30 mouse cellular contexts compared by ENCODE assay signal in the genomic region with DNA sequence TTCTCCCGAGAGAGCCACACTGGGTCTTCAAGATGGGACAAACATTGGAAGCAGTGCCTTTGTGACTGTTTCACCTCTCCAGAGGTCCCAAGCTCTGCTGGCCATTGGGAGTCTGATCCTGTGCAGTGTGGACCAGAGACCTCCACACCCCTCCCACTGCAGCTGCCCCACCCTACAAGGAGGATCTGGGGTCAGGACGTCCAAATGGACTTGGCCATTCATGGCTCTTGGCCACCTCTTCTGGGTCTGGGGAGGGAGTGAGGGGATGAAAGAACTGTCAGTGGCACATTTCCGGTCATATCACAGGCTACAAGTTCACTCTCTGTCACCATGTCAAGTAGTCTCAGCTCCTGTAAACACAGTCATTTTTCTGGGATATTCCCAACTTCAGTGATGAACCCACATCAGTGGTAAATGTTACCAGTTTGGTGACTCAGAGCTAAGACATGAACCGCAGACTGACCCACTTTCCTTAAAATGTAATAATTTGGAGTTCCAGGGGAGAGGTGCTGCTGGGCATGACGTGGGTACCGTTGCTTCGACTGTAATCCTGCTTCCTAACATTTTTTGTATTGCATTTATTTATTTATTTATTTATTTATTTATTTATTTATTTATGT. TPM values are rescaled to one million over a fixed set of nuclear protein-coding genes. Genes with fewer than 3 reads are reported as not detected.
DNase-seq lines count a peak whose midpoint lies in the region; ATAC-seq and TF ChIP-seq lines count a peak whose summit lies in the region.
"Had no signal": no experiment of that assay in that cellular context is flagged by ENCODE, and none has a peak within 500 bp of the region (broad histone marks: within the 10 kb centered on the region; RNA-seq: fewer than 3 reads in every experiment).

No protein-coding gene starts in this region.

- H3K27me3 ChIP-seq in lung, postnatal 0 days (replicated peaks; ENCODE audit: insufficient read depth, low read length) = peaks cover 4% of the 10 kb centered on the region; the same call in 1 of the 2 replicates
- H3K27me3 ChIP-seq: limb, embryonic 15.5 days; lung, embryonic 15.5 days had no signal

- peak overlapping the region; percentile 34 for H3K4me3 ChIP-seq in gastrocnemius, adult 2 months
- no peak overlapping the region for H3K4me3 ChIP-seq in lung, postnatal 0 days (ENCODE audit: low read depth, low read length)
- H3K4me3 ChIP-seq in layer of hippocampus, adult 2 months = no peak overlapping the region
- H3K4me3 ChIP-seq: erythroblast, embryonic 14.5 days; forebrain, embryonic 12.5 days; heart, embryonic 13.5 days; intestine, embryonic 15.5 days; limb, embryonic 15.5 days; lung, embryonic 15.5 days; neural tube, embryonic 12.5 days had no signal

- WGBS in lung, postnatal 0 days = 81% methylated on average over 7 of the region's 7 CpGs

- H3K36me3 ChIP-seq in lung, postnatal 0 days (ENCODE audit: insufficient read depth, low read length) = no peaks in the 10 kb centered on the region
- H3K36me3 ChIP-seq: forebrain, embryonic 12.5 days; intestine, embryonic 15.5 days; lung, embryonic 15.5 days; neural tube, embryonic 12.5 days had no signal

- intact Hi-C loops in gastrocnemius, adult 2 months (cut with DNase I) = no loop called here

- no peaks in the 10 kb centered on the region for H3K9me3 ChIP-seq in lung, postnatal 0 days (ENCODE audit: low read length)
- H3K9me3 ChIP-seq: forebrain, embryonic 12.5 days; heart, embryonic 13.5 days; intestine, embryonic 15.5 days; limb, embryonic 15.5 days; lung, embryonic 15.5 days; neural tube, embryonic 12.5 days had no signal

- ATAC-seq in lung, postnatal 0 days = peak; percentile 4; the same call in 1 of the 2 replicates
- ATAC-seq: forebrain, postnatal 0 days; hindbrain, postnatal 0 days; intestine, embryonic 15.5 days; midbrain, embryonic 16.5 days had no signal

- peaks cover 4% of the 10 kb centered on the region; the same call in 1 of the 2 replicates for H3K4me1 ChIP-seq in lung, postnatal 0 days (ENCODE audit: insufficient read depth, low read depth, low read length)

- no peak overlapping the region for H3K4me2 ChIP-seq in lung, postnatal 0 days (replicated peaks; ENCODE audit: low read depth, low read length)
- H3K4me2 ChIP-seq: forebrain, embryonic 12.5 days; heart, embryonic 13.5 days; intestine, embryonic 15.5 days; lung, embryonic 15.5 days; midbrain, embryonic 11.5 days; neural tube, embryonic 12.5 days had no signal

- no peak for TF ChIP-seq EP300 in lung, postnatal 0 days (IDR thresholded peaks at IDR 0.05)

- TF ChIP-seq CTCF in gastrocnemius, adult 2 months (IDR thresholded peaks at IDR 0.05) = no peak
- no peak for TF ChIP-seq CTCF in lung, postnatal 0 days (IDR thresholded peaks at IDR 0.05)
- TF ChIP-seq CTCF in layer of hippocampus, adult 2 months (conservative IDR thresholded peaks at IDR 0.05) = no peak

- no peak for DNase-seq in gastrocnemius, adult 2 months
- DNase-seq in gastrocnemius, postnatal 10 days = no peak
- DNase-seq in lung, postnatal 0 days (ENCODE audit: low spot score) = peak; percentile 42
- DNase-seq in lung, postnatal 25 days (ENCODE audit: low spot score) = no peak
- peak; percentile 84 for DNase-seq in 3T3-L1 (ENCODE audit: low read depth, low spot score)
- DNase-seq in fibroblast of lung, adult 2 months (ENCODE audit: low read depth) = peak; percentile 70
- DNase-seq in layer of hippocampus, adult 2 months (ENCODE audit: low spot score in 2 of 2) = no peak
- DNase-seq: adrenal gland, postnatal 25 days; B cell, adult 2 months; cerebellum, adult 2 months; cerebellum, postnatal 14 days; forebrain, postnatal 0 days; gastrocnemius, postnatal 25 days; kidney, adult 2 months; kidney, postnatal 36 days; right cerebral cortex, adult 18-20 months; spleen, adult 18-20 months; thymus, adult 2 months; thymus, postnatal 4 days had no signal

- peak overlapping the region; percentile 49 for H3K27ac ChIP-seq in gastrocnemius, adult 2 months
- H3K27ac ChIP-seq in lung, postnatal 0 days (ENCODE audit: low read length) = no peak overlapping the region
- no peak overlapping the region for H3K27ac ChIP-seq in layer of hippocampus, adult 2 months
- H3K27ac ChIP-seq: forebrain, embryonic 12.5 days; heart, embryonic 13.5 days; hindbrain, postnatal 0 days; intestine, embryonic 15.5 days; limb, embryonic 15.5 days; liver, embryonic 14.5 days; lung, embryonic 15.5 days; neural tube, embryonic 12.5 days had no signal

- no peak overlapping the region for H3K9ac ChIP-seq in lung, postnatal 0 days (replicated peaks; ENCODE audit: low read depth)
- H3K9ac ChIP-seq: forebrain, embryonic 12.5 days; forebrain, postnatal 0 days; heart, embryonic 13.5 days; intestine, embryonic 15.5 days; limb, embryonic 15.5 days; liver, embryonic 14.5 days; lung, embryonic 15.5 days; neural tube, embryonic 12.5 days had no signal

RNA-seq across cellular contexts. Expression of a gene that starts 5.8 kb away (rescaled TPM):
- total RNA-seq in gastrocnemius, adult 2 months (2021) = 10 to 100 TPM; 15.9 to 20.9 TPM
- 100 to 1,000 TPM; 204 to 280 TPM for total RNA-seq in gastrocnemius, postnatal 10 days (2021)
- 47.7 and 50.7 TPM in 2 replicates for polyA plus RNA-seq in lung, postnatal 0 days (2015; fragmentation: Nextera tagmentation; extraction: Ambion mirVana)
- 1 to 10 TPM; 3.6 to 4.1 TPM for total RNA-seq in layer of hippocampus, adult 2 months (2021)

Comparison
In these comparisons a context has a peak if more than half of its experiments do, and no peak if none do; other contexts are left out.
1. DNase-seq: peak in lung, postnatal 0 days (single experiment), 3T3-L1 (single experiment) and fibroblast of lung, adult 2 months (single experiment); none in gastrocnemius, adult 2 months (single experiment), gastrocnemius, postnatal 10 days (single experiment), lung, postnatal 25 days (single experiment) and layer of hippocampus, adult 2 months (0 of 2).
2. RNA of a gene that starts 5.8 kb away (total RNA-seq): 204 to 280 TPM in gastrocnemius, postnatal 10 days; 15.9 to 20.9 TPM in gastrocnemius, adult 2 months and 3.6 to 4.1 TPM in layer of hippocampus, adult 2 months; every median in the first group is over 4 times any median in the second.